Mouse (Mus musculus): ENCODE data around the gene Gm8994. TPM values are rescaled to one million over a fixed set of nuclear protein-coding genes. Genes with fewer than 3 reads are reported as not detected.

Gm8994 gene
- polyA plus RNA-seq, 1 experiment: not detected

- H3K4me1 ChIP-seq (ENCODE audit: control insufficient read depth, insufficient read depth, low read length): no peaks in the 10 kb centered on the region
- H3K4me3 ChIP-seq (replicated peaks; ENCODE audit: control insufficient read depth, low read depth, low read length): no peak overlapping the region
- WGBS: 77% methylated on average over 6 of the region's 6 CpGs
- TF ChIP-seq CTCF (IDR thresholded peaks at IDR 0.05; ENCODE audit: control insufficient read depth, insufficient read depth, low read length) (no peak), POLR2A (IDR thresholded peaks at IDR 0.05; ENCODE audit: borderline replicate concordance, control insufficient read depth, low read depth, low read length) (no peak)
- no peak overlapping the region for H3K27ac ChIP-seq (ENCODE audit: control insufficient read depth, insufficient read depth, low read depth, low read length, poor library complexity)
These were observed 17.7 kb downstream of the Gm8994 start for GRCm38 (mm10) chr6:136345034-136345433.

- Histone ChIP-seq H3K27ac (ENCODE audit: control insufficient read depth, insufficient read depth, low read depth, low read length, poor library complexity) (no peak overlapping the region), H3K4me1 (ENCODE audit: control insufficient read depth, insufficient read depth, low read length) (no peaks in the 10 kb centered on the region), H3K4me3 (replicated peaks; ENCODE audit: control insufficient read depth, low read depth, low read length) (no peak overlapping the region)
- TF ChIP-seq POLR2A (IDR thresholded peaks at IDR 0.05; ENCODE audit: borderline replicate concordance, control insufficient read depth, low read depth, low read length) (no peak), CTCF (IDR thresholded peaks at IDR 0.05; ENCODE audit: control insufficient read depth, insufficient read depth, low read length) (no peak)
- 83% methylated on average over 7 of the region's 7 CpGs for WGBS
These were observed 18.3 kb downstream of the Gm8994 start for GRCm38 (mm10) chr6:136345641-136346040.

- Histone ChIP-seq H3K4me1 (ENCODE audit: control insufficient read depth, insufficient read depth, low read length) (no peaks in the 10 kb centered on the region), H3K27ac (ENCODE audit: control insufficient read depth, insufficient read depth, low read depth, low read length, poor library complexity) (no peak overlapping the region), H3K4me3 (replicated peaks; ENCODE audit: control insufficient read depth, low read depth, low read length) (no peak overlapping the region)
- no peak for TF ChIP-seq CTCF (IDR thresholded peaks at IDR 0.05; ENCODE audit: control insufficient read depth, insufficient read depth, low read length)
- no peak for TF ChIP-seq POLR2A (IDR thresholded peaks at IDR 0.05; ENCODE audit: borderline replicate concordance, control insufficient read depth, low read depth, low read length)
- WGBS: 64% methylated on average over 5 of the region's 5 CpGs
These were observed 19.7 kb downstream of the Gm8994 start for GRCm38 (mm10) chr6:136347053-136347452.

GRCm38 (mm10) chr6:136347631-136348030 is 20.3 kb downstream of the Gm8994 start:
- WGBS: 56% methylated on average over 9 of the region's 9 CpGs
- H3K4me1 ChIP-seq (ENCODE audit: control insufficient read depth, insufficient read depth, low read length): no peaks in the 10 kb centered on the region
- no peak for TF ChIP-seq POLR2A (IDR thresholded peaks at IDR 0.05; ENCODE audit: borderline replicate concordance, control insufficient read depth, low read depth, low read length)
- no peak for TF ChIP-seq CTCF (IDR thresholded peaks at IDR 0.05; ENCODE audit: control insufficient read depth, insufficient read depth, low read length)
- no peak overlapping the region for H3K27ac ChIP-seq (ENCODE audit: control insufficient read depth, insufficient read depth, low read depth, low read length, poor library complexity)
- no peak overlapping the region for H3K4me3 ChIP-seq (replicated peaks; ENCODE audit: control insufficient read depth, low read depth, low read length)

- no peaks in the 10 kb centered on the region for H3K4me1 ChIP-seq (ENCODE audit: control insufficient read depth, insufficient read depth, low read length)
- TF ChIP-seq CTCF (IDR thresholded peaks at IDR 0.05; ENCODE audit: control insufficient read depth, insufficient read depth, low read length): no peak
- TF ChIP-seq POLR2A (IDR thresholded peaks at IDR 0.05; ENCODE audit: borderline replicate concordance, control insufficient read depth, low read depth, low read length): no peak
- no peak overlapping the region for H3K4me3 ChIP-seq (replicated peaks; ENCODE audit: control insufficient read depth, low read depth, low read length)
- no peak overlapping the region for H3K27ac ChIP-seq (ENCODE audit: control insufficient read depth, insufficient read depth, low read depth, low read length, poor library complexity)
- 39% methylated on average over 11 of the region's 11 CpGs for WGBS
These were observed 26.3 kb downstream of the Gm8994 start for GRCm38 (mm10) chr6:136353399-136354184.

- 83% methylated on average over 5 of the region's 5 CpGs for WGBS
- no peaks in the 10 kb centered on the region for H3K4me1 ChIP-seq (ENCODE audit: control insufficient read depth, insufficient read depth, low read length)
- no peak overlapping the region for H3K4me3 ChIP-seq (replicated peaks; ENCODE audit: control insufficient read depth, low read depth, low read length)
- no peak for TF ChIP-seq CTCF (IDR thresholded peaks at IDR 0.05; ENCODE audit: control insufficient read depth, insufficient read depth, low read length)
- TF ChIP-seq POLR2A (IDR thresholded peaks at IDR 0.05; ENCODE audit: borderline replicate concordance, control insufficient read depth, low read depth, low read length): no peak
- no peak overlapping the region for H3K27ac ChIP-seq (ENCODE audit: control insufficient read depth, insufficient read depth, low read depth, low read length, poor library complexity)
These were observed 31.1 kb downstream of the Gm8994 start for GRCm38 (mm10) chr6:136358471-136358870.

GRCm38 (mm10) chr6:136363313-136363712 is 36.0 kb downstream of the Gm8994 start:
- 82% methylated on average over 8 of the region's 8 CpGs for WGBS
- Histone ChIP-seq H3K4me1 (ENCODE audit: control insufficient read depth, insufficient read depth, low read length) (no peaks in the 10 kb centered on the region), H3K4me3 (replicated peaks; ENCODE audit: control insufficient read depth, low read depth, low read length) (no peak overlapping the region), H3K27ac (ENCODE audit: control insufficient read depth, insufficient read depth, low read depth, low read length, poor library complexity) (no peak overlapping the region)
- TF ChIP-seq CTCF (IDR thresholded peaks at IDR 0.05; ENCODE audit: control insufficient read depth, insufficient read depth, low read length) (no peak), POLR2A (IDR thresholded peaks at IDR 0.05; ENCODE audit: borderline replicate concordance, control insufficient read depth, low read depth, low read length) (no peak)

- 69% methylated on average over 4 of the region's 4 CpGs for WGBS
- Histone ChIP-seq H3K27ac (ENCODE audit: control insufficient read depth, insufficient read depth, low read depth, low read length, poor library complexity) (no peak overlapping the region), H3K4me1 (ENCODE audit: control insufficient read depth, insufficient read depth, low read length) (no peaks in the 10 kb centered on the region), H3K4me3 (replicated peaks; ENCODE audit: control insufficient read depth, low read depth, low read length) (no peak overlapping the region)
- TF ChIP-seq CTCF (IDR thresholded peaks at IDR 0.05; ENCODE audit: control insufficient read depth, insufficient read depth, low read length) (no peak), POLR2A (IDR thresholded peaks at IDR 0.05; ENCODE audit: borderline replicate concordance, control insufficient read depth, low read depth, low read length) (no peak)
These were observed 36.7 kb downstream of the Gm8994 start for GRCm38 (mm10) chr6:136364008-136364407.

Measured in bone marrow, adult 2 months (tissue).